Mouse (Mus musculus): ENCODE measurements around the gene N4bp2.

DNA sequence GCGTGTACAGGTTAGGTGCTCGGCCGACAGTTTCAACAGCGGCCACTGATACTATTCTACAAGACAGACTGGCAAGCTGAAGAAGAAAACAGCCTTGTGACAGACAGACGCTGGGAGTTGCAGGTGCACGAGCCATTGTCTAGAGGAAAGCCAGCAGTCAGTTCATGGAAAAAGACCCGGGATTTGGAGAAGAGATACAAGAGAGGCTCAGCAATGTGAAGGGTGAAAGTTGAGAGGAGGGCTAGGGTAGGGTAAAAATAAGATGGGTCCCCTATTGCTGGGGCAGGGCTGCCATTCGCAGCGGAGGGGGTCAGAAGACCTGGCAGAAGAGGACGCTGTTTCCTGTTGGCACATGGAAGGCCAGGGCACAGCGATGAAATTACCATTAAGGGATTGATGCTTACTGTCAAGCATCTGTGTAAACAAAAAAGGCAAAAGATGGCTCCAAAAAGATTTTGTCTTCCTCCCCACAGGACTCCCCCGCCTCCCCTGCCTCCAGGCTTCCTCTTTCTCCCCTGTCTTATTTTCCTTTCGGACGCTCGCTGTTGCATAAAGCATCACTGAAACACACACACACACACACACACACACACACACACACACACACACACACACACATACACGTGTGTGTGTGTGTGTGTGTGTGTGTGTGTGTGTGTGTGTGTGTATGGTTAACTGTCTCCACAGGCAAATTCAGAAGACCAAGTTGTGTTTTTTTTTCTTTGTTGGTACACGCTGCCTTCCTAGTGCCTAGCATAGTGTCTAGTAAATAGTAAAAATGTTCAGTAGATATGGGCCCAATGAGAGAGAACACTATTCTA lies 93.5 kb downstream of the N4bp2 start:
- no peak for TF ChIP-seq RCOR1 (conservative IDR thresholded peaks at IDR 0.05; ENCODE audit: low read depth, low read length)
- peak; percentile 25; the same call in 1 of the 2 replicates for TF ChIP-seq EP300 (IDR thresholded peaks at IDR 0.05; ENCODE audit: low read length)
- no peak for TF ChIP-seq UBTF (IDR thresholded peaks at IDR 0.05; ENCODE audit: low read depth, low read length)
- TF ChIP-seq BHLHE40 (IDR thresholded peaks at IDR 0.05; ENCODE audit: low read depth, low read length), result peak; percentile 72
- no peak for TF ChIP-seq CTCF (conservative IDR thresholded peaks at IDR 0.05 in 1 of 2, IDR thresholded peaks at IDR 0.05 in 1 of 2; ENCODE audit: low read depth in 2 of 2, low read length in 2 of 2)
- peak; percentile 23; the same call in 1 of the 2 replicates for TF ChIP-seq ELF1 (IDR thresholded peaks at IDR 0.05; ENCODE audit: low read depth, low read length)

Data from CH12.LX (cell line).